Mouse (Mus musculus) liver, adult 2 months (tissue): ENCODE measurements around the gene 9930104L06Rik.

Experiments
- CTCF ChIP-seq: fragments of 200-500 bp; IDR thresholded peaks from 2 replicates; pipeline ENCODE4 v1.5.1; 2011; ENCODE audit warnings: low read depth, low read length, control low read depth
- POLR2A ChIP-seq: fragments of 200-500 bp; IDR thresholded peaks from 2 replicates; pipeline ENCODE4 v1.6.1; 2011; ENCODE audit warnings: low read length, control low read depth; ENCODE audit not compliant: insufficient read depth; ENCODE audit errors: extremely low read depth

DNA sequence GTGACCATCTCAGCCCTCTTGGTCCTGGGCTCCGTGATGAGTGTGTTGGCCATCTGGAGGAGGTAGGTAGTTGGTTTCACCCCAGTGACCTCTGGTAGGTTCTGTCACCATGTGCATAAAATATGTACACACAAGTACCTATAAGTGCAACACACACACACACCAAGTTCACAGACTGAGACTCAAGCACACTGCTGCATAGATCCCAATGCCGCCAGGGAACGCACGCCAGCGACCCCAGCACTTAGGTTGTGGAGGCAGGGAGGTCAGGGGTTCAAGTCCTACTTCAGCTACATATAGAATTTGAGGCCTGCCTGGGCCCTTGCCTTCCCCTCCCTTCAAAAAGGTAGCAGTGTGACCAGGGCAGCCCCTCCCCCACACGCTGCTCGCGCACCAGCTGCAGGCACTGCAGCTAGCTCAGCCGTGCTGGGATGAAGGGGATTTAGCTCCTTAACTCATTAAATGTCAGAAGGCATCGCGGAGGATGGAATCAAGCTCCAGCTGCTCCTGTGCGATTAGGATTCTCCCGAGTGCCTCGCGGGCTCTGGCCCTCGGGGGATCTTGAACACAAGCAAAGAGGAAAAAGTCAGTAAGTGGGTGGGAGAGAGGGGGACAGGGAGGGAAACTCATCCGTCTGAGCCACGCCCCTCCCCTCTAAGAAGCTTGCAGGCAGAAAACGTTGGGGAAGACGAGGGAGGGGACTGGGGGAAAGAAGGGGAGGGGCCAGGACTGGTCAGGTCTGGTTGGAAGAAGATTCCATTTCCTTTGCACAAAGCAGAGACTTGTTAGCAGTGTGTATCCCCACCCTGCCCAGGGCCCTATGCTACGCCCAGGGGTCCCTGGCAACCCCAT is 30.7 kb upstream of the 9930104L06Rik start:
- TF ChIP-seq POLR2A (no peak), CTCF (no peak)
